9 mouse cellular contexts compared by ENCODE assay signal in the genomic region with DNA sequence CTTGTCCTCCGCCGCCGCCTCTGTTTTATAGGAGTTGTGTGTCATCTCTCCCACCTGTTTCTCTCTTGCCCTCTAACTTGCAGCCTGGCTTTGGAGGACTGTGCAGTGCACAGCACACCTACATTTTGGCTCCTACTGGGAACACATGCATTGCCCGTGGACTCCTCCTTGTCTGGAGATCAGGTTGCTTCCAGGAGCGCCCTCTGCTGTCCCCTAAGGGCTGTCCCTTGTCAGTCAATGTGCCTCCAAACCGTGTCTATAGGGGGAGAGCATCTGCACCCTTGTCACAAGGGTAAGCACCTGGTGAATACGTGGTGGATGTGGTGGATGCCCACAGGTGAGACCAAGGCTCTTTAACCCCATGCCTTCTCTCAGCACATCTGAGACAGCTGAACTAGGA. TPM values are rescaled to one million over a fixed set of nuclear protein-coding genes. Genes with fewer than 3 reads are reported as not detected.
A peak's percentile ranks its signal among the peaks of the same experiment; 100 is the strongest.
DNase-seq lines count a peak whose midpoint lies in the region; ATAC-seq and TF ChIP-seq lines count a peak whose summit lies in the region.
"Had no signal": no experiment of that assay in that cellular context is flagged by ENCODE, and none has a peak within 500 bp of the region (broad histone marks: within the 10 kb centered on the region; RNA-seq: fewer than 3 reads in every experiment).

No protein-coding gene starts in this region.

- peak; percentile 61 for TF ChIP-seq CTCF in left cerebral cortex, adult 2 months (IDR thresholded peaks at IDR 0.05)

- H3K4me3 ChIP-seq in left cerebral cortex, adult 2 months, result no peak overlapping the region
- H3K4me3 ChIP-seq: heart, embryonic 15.5 days had no signal

- intact Hi-C loops in left cerebral cortex, adult 2 months (cut with DNase I), result loop anchor here (1.0 kb wide), 1 partner anchor 56 kb away; no protein-coding TSS in a partner anchor
- intact Hi-C loops in left cerebral cortex, postnatal 14 days (cut with DNase I), result loop anchor here (2.0 to 10.0 kb wide), 3 partner anchors 55 to 329 kb away; no protein-coding TSS in a partner anchor

- H3K27ac ChIP-seq in left cerebral cortex, adult 2 months, result no peak overlapping the region
- H3K27ac ChIP-seq: heart, embryonic 15.5 days had no signal

- no peak for ATAC-seq in CD4-positive, CD25-positive, alpha-beta regulatory T cell, adult 4 months
- ATAC-seq in erythroid progenitor cell, adult 5-6 weeks (replicated peaks; ENCODE audit: low FRiP score, poor library complexity, severe bottlenecking), result peak; percentile 75

- DNase-seq in CD4-positive, CD25-positive, alpha-beta regulatory T cell, adult 2 months (ENCODE audit: low read depth, low spot score), result peak; percentile 64
- no peak for DNase-seq in left cerebral cortex, adult 2 months (ENCODE audit: extremely low spot score in 1 of 2, low spot score in 2 of 2)
- no peak for DNase-seq in left cerebral cortex, postnatal 14 days (ENCODE audit: low spot score in 2 of 2)
- peak; percentile 72 to 79 for DNase-seq in adrenal gland, postnatal 36 days
- DNase-seq in lung, postnatal 36 days, result peak; percentile 84
- DNase-seq in ovary, adult 18-20 months (ENCODE audit: low spot score), result no peak

RNA-seq across cellular contexts. Expression of a gene that starts 3.1 kb away (rescaled TPM):
- polyA plus RNA-seq in CD4-positive, CD25-positive, alpha-beta regulatory T cell, adult 4 months (2017; shearing (Covaris generic)), result not detected
- total RNA-seq in left cerebral cortex, adult 2 months (2021), result not detected
- not detected for total RNA-seq in left cerebral cortex, postnatal 14 days (2021)
- total RNA-seq in adrenal gland, postnatal 36 days (2021), result not detected
- not detected in 2 replicates for total RNA-seq in erythroid progenitor cell, adult 5-6 weeks (2015; ENCODE audit: low replicate concordance)
- total RNA-seq in erythroid progenitor cell, adult 5-6 weeks (2017; ENCODE audit: low replicate concordance), result not detected in 2 replicates
- polyA plus RNA-seq: heart, embryonic 15.5 days had no signal

RNA-seq across cellular contexts. Expression of a gene that starts 13.1 kb away (rescaled TPM):
- polyA plus RNA-seq in CD4-positive, CD25-positive, alpha-beta regulatory T cell, adult 4 months (2017; shearing (Covaris generic)), result not detected
- 10 to 100 TPM; 12.2 to 19.7 TPM for total RNA-seq in left cerebral cortex, adult 2 months (2021)
- 10 to 100 TPM; 17.1 to 19.9 TPM for total RNA-seq in left cerebral cortex, postnatal 14 days (2021)
- total RNA-seq in adrenal gland, postnatal 36 days (2021), result 1 to 10 TPM; 1.3 to 1.5 TPM
- total RNA-seq in erythroid progenitor cell, adult 5-6 weeks (2015; ENCODE audit: low replicate concordance), result not detected in 2 replicates
- total RNA-seq in erythroid progenitor cell, adult 5-6 weeks (2017; ENCODE audit: low replicate concordance), result not detected in 2 replicates

Comparison
In these comparisons a context has a peak if more than half of its experiments do, and no peak if none do; other contexts are left out.
1. DNase-seq: peak in CD4-positive, CD25-positive, alpha-beta regulatory T cell, adult 2 months (single experiment), adrenal gland, postnatal 36 days (2 of 2) and lung, postnatal 36 days (single experiment); none in left cerebral cortex, adult 2 months (0 of 2), left cerebral cortex, postnatal 14 days (0 of 2) and ovary, adult 18-20 months (single experiment).
2. RNA of a gene that starts 13.1 kb away (total RNA-seq): 17.1 to 19.9 TPM in left cerebral cortex, postnatal 14 days and 12.2 to 19.7 TPM in left cerebral cortex, adult 2 months; 1.3 to 1.5 TPM in adrenal gland, postnatal 36 days and not detected in erythroid progenitor cell, adult 5-6 weeks; every median in the first group is over 4 times any median in the second.